Mouse (Mus musculus) skeletal muscle tissue, adult 2 months (tissue): Measurements from ENCODE around the gene Samhd1.

Source experiments
- DNase-seq: peaks from one replicate; pipeline ENCODE4 v3.0.0-alpha.2; 2012; ENCODE audit warnings: low read depth, low spot score

Gene Samhd1

GRCm38 (mm10) chr2:157054297-157054696, 80.8 kb downstream of the Samhd1 start:
- no peak for DNase-seq

DNA sequence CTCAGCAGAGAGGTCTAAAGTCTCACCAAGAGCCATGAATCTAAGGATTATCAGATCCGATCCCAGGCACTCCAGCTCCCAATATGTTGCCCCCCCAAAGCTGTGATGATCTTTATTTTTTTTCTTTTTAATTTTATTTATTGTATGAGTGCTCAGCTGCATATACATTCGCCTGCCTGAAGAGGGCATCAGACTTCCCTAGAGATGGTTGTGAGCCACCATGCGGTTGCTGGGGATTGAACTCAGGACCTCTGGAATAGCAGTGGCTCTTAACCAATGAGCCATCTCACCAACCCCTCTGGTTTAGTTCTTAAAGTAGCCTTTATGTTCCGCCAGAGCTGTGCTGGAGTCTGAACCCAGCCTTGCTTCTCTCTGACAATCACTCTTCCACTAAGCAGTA, 81.3 kb downstream of the Samhd1 start:
- DNase-seq = no peak

- DNase-seq = no peak
Measured at GRCm38 (mm10) chr2:157053124-157053523, 81.9 kb downstream of the Samhd1 start.

GRCm38 (mm10) chr2:157052448-157052847, 82.6 kb downstream of the Samhd1 start:
- DNase-seq = no peak

GRCm38 (mm10) chr2:157049831-157050243, 85.2 kb downstream of the Samhd1 start:
- DNase-seq = no peak

DNA sequence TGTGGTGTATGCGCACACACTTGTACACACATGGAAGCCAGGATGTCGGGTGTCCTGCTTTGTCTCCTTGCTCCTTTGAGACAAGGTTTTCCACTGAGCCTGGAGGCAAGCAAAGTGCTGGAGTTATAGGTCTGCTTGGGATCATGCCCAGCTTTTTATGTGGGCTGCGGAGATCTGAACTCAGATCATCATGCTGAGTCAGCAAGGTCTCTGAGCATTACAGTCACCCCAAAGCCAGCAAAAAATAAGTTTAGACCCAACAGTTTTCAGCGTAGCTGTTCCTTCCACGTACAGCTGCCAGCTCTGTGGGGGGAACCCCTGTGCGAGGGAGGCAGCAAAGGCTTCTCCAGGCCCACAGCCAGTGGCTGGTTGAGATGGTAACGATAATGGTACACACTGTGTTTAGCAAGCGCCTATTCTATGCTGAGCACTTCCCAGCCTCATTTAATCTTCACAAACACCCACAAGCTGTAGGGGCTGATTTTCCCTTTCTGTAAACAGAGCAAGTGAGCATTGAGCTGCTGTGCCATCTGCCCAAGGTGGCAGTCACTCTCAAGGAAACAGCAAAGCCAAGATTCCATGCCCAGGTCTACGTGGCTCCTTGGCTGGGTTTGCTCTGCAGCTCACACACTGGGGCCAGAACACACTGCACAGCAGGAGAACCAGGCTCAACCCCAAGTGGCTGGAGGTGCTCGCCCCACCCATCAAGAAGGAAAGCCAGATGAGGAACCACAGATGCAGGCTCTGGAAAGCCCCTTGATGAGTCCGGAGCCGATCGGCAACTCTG, 86.5 kb downstream of the Samhd1 start:
- DNase-seq = no peak
